Mouse (Mus musculus) kidney, postnatal 4 days (tissue): ENCODE measurements around the gene Micall2.
A peak's percentile ranks its signal among the peaks of the same experiment; 100 is the strongest.
"Not testable (repeated sequence)": the region's sequence is repeated elsewhere in the genome, so short reads cannot be mapped to it uniquely, and the experiment has no call there.

Source experiments
- DNase-seq, 2 experiments: peaks; one replicate each; pipeline ENCODE4 v3.0.0; 2021; ENCODE audit warnings: mixed read lengths in 2 of 2

Micall2 gene

GRCm38 (mm10) chr5:139735677-139736503, at the start of gene Micall2:
Micall2 (minus strand) TSS chr5:139736336.
- DNase-seq = peak; percentile 98

DNA sequence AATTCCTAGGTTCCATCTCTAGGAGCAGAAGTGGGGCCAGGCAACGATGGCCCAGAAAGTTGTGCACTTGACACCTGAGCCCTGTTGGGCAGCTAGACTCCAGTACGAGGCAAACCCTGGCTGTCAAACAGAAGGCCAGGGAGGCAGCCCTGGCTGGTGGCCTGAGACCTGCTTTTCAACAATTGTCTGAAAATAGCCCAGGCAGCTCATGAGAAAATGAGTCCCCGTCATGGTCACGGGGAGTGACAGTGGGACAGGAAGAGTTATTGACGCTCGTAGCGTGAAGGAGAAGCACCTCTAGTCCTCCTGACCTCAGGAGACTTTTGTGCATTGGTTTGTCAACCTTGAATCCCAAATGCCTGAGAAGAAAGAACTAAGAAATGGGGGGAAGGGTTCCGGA, 45.3 kb upstream of the Micall2 start:
- DNase-seq = no peak

DNA sequence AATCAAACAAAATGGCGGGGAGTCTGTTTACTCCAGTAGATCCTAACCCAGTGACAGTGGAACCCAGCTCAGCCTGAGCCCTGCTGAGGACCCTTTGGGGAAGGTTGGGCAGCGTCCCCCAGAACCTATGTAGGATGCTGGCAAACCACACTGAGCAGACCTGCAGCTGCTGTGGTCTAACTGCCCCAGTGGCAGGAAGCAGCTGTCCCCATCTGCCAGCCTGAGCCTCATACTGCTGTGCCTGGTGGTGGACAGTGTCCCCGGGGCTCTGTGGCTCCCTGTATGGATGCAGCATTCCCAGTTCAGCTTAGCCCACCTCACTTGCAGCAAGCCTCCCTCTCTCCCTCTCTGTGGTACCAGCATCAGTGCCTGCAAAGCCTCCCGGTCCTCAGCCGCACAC, 40.8 kb upstream of the Micall2 start:
- DNase-seq = no peak

- DNase-seq = peak; percentile 99
Observed at GRCm38 (mm10) chr5:139775216-139775926, 39.2 kb upstream of the Micall2 start, which contains the start of gene Ints1. Ints1 (minus strand) TSS chr5:139775674.

DNA sequence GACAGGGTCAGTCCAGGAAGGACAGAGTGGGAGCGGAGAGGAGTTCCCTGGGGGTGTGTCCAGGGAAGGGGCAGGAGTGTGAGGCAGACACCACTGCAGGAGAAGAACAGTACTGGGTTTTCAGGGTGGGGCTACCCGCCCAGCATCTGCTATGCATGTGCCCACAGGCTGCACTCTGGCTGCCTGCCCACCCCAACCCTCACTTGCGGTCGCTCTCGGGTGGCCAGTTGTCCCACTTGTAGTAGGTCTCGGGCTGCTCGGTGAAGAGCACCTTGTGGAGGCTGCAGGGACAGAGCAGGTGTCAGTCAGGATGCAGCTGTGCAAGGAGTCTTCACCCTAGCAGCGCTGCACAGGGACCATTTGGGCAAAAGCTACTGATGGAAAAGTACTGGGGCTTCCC, 32.1 kb upstream of the Micall2 start:
- no peak for DNase-seq

- DNase-seq = peak; percentile 45 to 61
Observed at GRCm38 (mm10) chr5:139764296-139764695, 28.2 kb upstream of the Micall2 start.

GRCm38 (mm10) chr5:139758096-139758495, 22.0 kb upstream of the Micall2 start:
- DNase-seq = no peak

GRCm38 (mm10) chr5:139756586-139756985, 20.4 kb upstream of the Micall2 start:
- no peak for DNase-seq

GRCm38 (mm10) chr5:139756135-139756534, 20.0 kb upstream of the Micall2 start:
- no peak for DNase-seq

DNA sequence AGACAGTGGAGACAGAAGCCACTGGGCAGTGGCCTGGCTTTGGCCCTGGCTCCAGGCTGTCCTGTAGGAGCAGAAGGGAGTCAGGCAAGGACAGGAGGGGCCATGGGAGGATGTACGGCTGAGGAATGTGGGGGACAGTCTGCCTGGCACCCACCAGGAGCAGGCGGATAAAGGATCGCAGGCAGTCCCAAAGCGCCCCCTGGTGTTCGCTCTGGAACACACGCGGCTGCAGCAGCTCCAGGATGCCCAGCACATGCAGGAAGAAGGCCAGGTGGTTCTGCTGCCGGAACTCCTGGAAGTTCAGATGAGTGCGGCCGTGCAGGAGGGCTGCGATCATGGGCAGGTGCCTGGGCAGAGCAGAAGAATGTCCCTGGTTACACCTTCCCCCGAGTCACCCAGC, 18.6 kb upstream of the Micall2 start:
- peak; percentile 82 to 85 for DNase-seq

- DNase-seq = peak; percentile 81 to 82
Observed at GRCm38 (mm10) chr5:139750535-139750934, 14.4 kb upstream of the Micall2 start.

DNA sequence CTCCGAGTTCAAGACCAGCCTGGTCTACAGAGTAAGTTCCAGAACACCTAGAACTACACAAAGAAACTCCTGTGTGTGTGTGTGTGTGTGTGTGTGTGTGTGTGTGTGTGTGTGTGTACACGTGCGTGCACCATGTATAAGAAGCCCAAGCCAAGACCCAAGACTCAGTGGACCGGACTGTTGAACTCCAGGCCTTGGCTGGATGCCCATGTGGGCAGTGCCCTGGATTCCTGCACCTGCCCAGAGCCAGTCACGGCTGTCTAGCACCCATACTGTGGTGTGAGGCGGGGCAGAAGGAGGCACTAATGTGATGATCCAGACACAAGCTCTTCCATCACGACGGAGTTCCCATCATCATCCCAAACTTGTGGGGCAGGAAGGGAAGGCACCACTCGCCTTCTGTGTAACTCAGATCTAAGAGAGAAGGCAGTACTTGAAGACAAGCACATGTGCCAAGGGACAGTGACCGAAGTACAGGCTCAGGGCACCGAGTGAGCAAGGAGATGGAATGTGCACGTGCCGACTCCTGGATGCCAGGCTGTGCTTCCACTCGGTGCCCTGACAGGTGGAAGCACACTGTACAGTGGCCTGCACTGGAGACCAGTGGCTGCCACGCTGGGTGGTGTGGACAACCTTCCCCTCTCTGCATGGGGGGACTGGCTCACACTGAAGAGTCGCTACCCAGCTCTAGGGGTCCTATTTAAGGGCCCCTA, 13.4 kb upstream of the Micall2 start:
- peak; percentile 59 to 75 for DNase-seq

- DNase-seq = peak; percentile 73 to 82
Observed at GRCm38 (mm10) chr5:139745771-139746170, 9.6 kb upstream of the Micall2 start.

- not testable (repeated sequence) for DNase-seq
Observed at GRCm38 (mm10) chr5:139742640-139743039, 6.5 kb upstream of the Micall2 start.

DNA sequence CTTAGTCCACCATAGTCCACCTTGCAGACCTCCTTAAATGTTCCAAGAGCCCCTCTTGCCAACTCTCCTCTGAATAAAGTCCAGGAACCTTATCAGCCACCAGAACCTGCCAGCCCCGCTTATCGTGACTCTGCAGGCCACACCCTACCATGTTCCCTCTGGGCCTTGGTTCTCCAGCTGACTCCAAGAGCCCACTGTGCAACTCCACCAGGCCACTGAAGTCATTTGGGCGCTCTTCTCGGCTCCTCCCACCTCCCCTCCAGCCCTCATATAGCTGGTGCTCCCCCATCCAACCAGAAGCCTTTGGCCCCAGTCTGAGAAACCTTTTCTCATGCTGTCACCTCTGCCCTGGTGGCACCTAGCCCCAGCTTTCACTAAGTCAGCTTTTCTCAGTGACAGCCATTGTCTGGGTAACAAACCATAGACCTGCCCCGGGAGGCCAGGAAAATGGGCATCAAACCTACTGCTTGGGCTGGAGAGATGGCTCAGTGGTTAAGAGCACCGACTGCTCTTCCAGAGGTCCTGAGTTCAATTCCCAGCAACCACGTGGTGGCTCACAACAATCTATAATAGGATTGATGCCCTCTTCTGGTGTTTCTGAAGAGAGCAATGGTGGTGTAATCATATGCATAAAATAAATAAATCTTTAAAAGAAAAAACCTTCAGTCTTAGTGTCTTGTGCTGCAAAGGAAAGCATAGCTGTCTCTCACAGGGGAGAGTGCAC, 2.6 kb upstream of the Micall2 start:
- DNase-seq = no peak

GRCm38 (mm10) chr5:139737841-139738591, 1.9 kb upstream of the Micall2 start:
- DNase-seq = peak in 1 of 2 experiments; percentile 47

- DNase-seq = no peak
Observed at GRCm38 (mm10) chr5:139736504-139736940, 386 bp upstream of the Micall2 start.

DNA sequence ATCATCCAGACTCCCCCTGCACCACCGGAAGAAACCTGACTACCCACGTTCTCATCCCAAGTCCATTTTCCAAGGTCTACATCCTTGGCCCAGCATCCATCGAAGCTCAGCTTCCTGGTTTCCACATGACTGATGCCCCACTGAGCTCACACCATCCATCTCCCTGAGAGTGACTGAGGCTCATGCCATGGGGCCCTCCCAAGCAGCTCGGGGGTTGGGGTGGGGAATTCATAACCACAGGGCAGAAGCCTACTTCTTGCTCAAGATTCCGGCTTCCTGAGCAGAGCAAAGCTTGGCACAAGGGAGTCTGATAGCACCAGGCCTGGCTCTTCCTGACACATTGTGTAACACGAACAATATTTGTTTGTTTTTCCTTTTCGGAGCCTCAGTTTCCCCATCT, 1.4 kb downstream of the Micall2 start:
- DNase-seq = no peak

DNA sequence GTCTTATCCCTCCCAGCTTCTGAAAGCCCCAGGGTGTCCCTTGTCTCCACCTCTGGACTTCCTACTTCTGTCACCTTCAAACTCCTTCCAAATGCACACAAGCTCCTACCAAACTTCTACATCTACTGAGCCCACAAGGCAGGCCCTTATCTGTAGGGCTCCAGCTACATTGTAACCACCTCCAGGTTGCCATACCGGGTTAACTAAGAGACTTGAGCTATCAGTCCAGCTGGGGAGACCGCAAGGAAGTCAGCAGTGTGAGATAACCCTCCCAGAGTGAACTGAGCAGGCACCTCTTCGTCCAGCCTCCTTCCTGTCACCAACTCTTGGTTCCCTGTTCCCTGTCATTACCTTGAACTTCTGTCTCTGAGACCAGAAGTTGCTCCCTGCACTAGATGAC, 2.1 kb downstream of the Micall2 start:
- DNase-seq = no peak

- DNase-seq = peak; percentile 68 to 78
Observed at GRCm38 (mm10) chr5:139732634-139733107, 3.5 kb downstream of the Micall2 start.

DNA sequence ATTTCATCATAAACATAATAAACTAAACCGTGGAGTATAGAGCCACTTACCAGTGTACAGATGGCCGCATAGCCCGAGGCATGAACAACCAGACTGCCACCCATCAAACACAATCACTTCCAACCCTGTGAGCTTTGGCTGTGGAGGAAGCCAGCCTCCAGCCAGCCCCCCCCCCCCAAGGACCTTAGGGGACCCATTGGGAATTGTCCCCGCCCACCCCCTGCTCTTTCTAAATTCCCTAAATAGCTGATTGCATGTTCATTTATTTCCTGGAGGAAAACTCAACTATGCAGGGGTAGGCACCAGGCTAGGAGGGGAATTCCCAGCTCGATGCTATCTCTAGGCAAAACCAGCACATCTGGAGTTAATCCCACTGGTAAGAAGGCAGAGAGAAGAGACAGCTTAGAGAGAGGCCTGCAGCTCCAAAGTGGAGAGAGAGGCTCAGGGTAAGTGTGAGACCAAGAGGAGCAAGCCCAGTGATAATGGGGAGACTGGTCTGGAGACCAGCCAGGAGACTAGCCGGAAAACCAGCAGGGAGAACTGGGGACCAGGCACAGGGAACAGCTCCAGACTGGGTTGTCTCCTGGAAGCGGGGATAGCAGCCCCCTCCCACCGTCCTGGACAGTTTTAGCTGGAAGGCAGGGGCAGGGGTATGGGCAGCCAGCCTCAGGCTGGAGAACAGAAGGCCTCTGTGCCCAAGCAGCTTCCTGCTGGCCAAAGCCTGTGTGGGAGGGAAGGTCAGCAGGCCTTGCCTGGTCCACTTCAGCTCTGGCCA, 5.2 kb downstream of the Micall2 start:
- DNase-seq = peak; percentile 50 to 63
